Mouse (Mus musculus) c-Kit-positive CD71-positive TER-119-positive erythroid progenitor cells, embryonic 14.5 days (primary cell): ENCODE data around the gene Ccdc62.
A peak's percentile ranks its signal among the peaks of the same experiment; 100 is the strongest.

Experiments used
- DNase-seq: peaks from one replicate; pipeline ENCODE4 v3.0.0-alpha.2; 2013; ENCODE audit warnings: low spot score

The Ccdc62 gene

GRCm38 (mm10) chr5:123930508-123930989 lies at the start of gene Ccdc62:
Gene Ccdc62 (plus strand): TSS chr5:123930679.
- DNase-seq = peak; percentile 95

- DNase-seq = no peak
Observed at GRCm38 (mm10) chr5:123880778-123881177, 49.7 kb upstream of the Ccdc62 start.

GRCm38 (mm10) chr5:123883891-123884290 lies 46.6 kb upstream of the Ccdc62 start:
- no peak for DNase-seq

GRCm38 (mm10) chr5:123884332-123884731 lies 46.1 kb upstream of the Ccdc62 start:
- DNase-seq = no peak

- DNase-seq = no peak
Observed at GRCm38 (mm10) chr5:123886365-123886764, 44.1 kb upstream of the Ccdc62 start.

GRCm38 (mm10) chr5:123890312-123890711 lies 40.2 kb upstream of the Ccdc62 start:
- DNase-seq = no peak

GRCm38 (mm10) chr5:123890987-123891386 lies 39.5 kb upstream of the Ccdc62 start:
- DNase-seq = no peak

DNA sequence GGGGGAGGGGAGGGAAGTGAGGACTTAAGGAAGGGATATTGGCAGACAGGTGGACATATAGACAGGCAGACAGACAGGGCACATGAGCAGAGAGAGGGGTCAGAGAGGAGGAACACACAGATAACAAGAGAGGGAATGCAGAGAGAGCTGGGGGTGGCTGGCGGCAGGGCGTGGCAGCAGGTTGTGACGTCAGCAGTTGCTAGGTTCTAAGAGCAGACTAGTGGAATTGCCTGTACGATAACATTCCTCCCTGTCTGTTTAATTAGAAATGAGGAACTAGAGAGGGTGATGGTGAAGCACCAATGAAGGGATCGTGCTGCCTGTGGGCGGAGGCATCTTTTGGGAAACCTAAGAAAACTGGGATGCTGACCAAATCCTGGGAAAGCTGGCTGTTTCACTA lies 38.8 kb upstream of the Ccdc62 start:
- DNase-seq = peak; percentile 58

GRCm38 (mm10) chr5:123893520-123893919 lies 37.0 kb upstream of the Ccdc62 start:
- DNase-seq = no peak

DNA sequence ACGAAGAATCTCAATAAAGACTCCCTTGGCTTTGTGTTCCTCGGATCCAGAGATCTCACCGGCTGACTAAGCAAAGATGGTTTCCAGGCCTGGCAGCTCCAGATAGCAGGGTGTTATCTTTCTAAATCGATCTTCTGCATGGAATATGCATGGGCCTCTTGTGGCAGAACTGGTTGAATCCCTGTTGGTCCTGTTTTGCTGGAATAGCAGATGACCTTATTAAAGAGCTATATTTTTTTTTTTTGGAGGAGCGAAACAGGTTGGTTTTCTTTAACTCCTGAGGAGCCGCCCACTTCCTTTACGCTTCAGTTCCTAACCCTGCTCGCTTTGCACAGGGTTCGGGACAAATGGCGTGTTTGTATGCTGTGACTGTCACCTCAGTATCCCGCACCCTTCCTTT lies 34.1 kb upstream of the Ccdc62 start:
- no peak for DNase-seq

DNA sequence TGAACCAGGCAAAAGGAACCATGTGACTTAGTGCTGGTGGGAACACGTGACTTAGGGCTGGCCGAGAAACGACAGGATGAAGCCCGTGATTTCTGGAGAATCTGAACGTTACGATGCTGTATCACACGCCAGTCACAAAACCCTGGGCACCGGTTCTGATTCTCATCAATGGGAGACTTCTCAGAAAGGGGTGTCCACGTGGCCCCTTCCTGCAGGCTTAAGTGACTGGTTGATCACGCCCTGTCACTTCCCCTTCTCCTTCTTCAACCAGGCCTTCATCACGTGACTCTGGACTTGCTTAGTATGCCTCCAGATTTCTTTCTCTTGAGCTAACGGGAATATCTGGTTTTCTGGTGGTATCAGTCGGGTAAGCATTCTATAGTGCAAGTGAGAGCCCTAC lies 33.1 kb upstream of the Ccdc62 start:
- DNase-seq = no peak

GRCm38 (mm10) chr5:123904059-123904672 lies 26.3 kb upstream of the Ccdc62 start:
- no peak for DNase-seq

DNA sequence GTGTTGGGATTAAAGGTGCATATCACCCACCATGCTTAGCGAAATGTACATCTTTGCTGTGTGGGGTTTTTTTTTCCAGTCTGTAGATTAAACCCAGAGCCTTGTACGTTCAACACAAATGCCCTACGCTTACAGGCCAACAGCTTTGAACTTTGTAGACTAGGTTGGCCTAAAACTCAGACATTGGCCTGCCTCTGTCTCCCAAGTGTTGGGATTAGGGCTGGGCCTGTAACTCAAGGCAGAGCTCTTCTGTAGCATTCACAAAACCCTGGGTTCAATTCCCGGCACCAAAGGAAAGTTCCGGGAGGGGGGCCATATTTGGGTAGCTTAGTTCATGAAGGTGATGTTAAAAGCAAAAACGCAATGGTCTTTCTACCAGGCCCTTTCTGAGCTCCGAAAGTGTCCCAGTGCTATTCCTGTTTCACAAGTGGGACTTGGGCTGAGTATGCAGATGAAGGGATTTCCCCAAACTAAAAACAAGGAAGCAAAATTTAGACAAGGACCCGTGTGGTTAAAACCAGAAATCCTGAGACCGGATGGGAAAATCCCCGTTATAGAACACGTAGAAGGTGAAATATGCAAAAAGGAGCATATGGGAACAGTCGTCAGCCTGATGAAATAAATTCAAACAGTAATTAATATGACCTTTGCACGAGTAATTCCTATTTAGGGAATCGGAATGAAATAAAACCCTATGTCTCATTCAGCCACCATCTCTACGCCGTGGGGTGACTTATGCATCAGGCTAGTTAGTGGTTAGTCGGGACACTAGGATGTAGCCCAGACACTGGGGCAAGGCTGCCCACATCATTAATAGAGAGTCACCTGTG lies 24.1 kb upstream of the Ccdc62 start:
- no peak for DNase-seq

DNA sequence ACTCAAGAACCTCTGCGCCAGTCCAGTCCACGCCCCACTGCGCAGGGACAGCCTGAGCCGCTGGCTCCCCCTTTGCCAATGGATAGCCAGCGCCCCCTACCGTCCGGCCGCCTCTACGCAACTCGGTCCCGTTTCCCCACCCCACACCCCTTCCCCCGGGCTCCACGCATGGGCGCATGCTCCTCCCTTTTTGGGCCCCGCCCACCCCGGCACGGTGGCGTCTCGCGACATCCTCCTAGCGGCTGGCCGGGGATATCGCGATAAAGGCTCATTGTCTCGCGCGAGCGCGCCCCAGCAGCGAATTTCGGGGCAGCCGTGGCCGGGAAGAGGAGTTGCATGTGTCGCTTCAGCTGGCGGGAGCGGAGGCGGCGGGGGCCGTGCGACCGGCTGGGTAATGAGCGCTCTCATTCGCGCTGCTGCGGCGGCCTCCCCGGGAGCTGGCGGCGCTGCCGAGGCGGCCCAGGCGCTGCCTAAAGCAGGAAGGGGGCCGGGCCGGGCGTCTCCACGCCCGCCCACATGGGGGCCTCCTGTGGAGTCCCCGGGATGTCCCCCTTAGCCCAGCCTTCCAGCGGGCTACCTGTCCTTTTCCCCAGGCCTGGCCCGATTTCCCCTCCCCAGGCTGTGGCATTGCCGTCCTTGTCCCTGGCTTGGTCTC lies 23.4 kb upstream of the Ccdc62 start, which contains the start of gene Denr:
Gene Denr (plus strand): TSS at position 200 of the 655 bp plus-strand sequence.
- DNase-seq = peak; percentile 97

- no peak for DNase-seq
Observed at GRCm38 (mm10) chr5:123907631-123907977, 22.9 kb upstream of the Ccdc62 start.

GRCm38 (mm10) chr5:123914852-123915251 lies 15.6 kb upstream of the Ccdc62 start:
- DNase-seq = no peak

- DNase-seq = no peak
Observed at GRCm38 (mm10) chr5:123922112-123922511, 8.4 kb upstream of the Ccdc62 start.

DNA sequence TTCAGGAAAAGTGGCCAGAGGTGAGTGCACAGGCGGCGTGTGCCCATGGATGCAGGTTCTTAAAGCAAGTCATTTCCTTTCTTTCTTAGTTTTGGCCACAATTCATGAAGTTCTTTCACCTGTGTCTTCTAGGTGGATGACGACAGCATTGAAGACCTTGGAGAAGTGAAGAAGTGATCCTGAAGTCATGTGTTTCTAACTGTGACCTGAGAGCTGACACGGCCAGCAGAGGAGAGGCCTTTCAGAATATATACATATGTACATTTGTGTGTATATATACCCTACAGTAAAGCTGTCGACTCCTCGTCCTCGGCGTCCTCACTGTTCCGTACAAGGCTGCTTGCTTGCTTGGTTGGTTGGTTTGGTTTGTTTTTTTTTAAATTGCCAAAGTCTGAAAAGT lies 3.4 kb upstream of the Ccdc62 start, which contains the start of gene Gm43518:
Gene Gm43518 (plus strand): TSS at position 301 of the 400 bp plus-strand sequence.
- DNase-seq = no peak

DNA sequence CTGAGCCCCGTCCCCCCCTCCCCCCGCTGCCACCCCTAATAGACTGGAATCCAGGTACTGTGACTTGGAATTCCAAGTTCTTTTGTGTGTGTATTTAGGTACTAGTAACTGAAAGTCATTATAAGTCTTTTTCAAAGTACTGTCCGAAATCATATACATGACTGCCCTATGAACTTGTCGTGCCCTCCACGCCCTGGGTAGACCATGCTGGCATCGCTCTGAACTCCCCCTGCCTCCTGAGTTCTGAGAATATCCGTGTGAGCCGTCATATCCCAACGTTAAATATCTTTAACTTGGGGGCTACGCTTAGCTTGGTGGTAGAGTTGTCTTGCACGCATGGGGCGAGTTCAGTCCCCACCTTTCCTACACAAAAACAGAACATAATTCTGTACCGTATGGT lies 652 bp downstream of the Ccdc62 start:
- DNase-seq = no peak

- no peak for DNase-seq
Observed at GRCm38 (mm10) chr5:123932927-123933326, 2.4 kb downstream of the Ccdc62 start.

GRCm38 (mm10) chr5:123933556-123933955 lies 3.1 kb downstream of the Ccdc62 start:
- peak; percentile 31 for DNase-seq

- peak; percentile 58 for DNase-seq
Observed at GRCm38 (mm10) chr5:123933957-123934591, 3.6 kb downstream of the Ccdc62 start.
